Mouse (Mus musculus) ES-Bruce4 (cell line): Measurements from ENCODE around the gene Matn3.

ENCODE experiments used
- CTCF ChIP-seq: IDR thresholded peaks from one replicate; pipeline ENCODE4 v1.8.1; 2011; ENCODE audit warnings: low read depth, low read length
- POLR2A ChIP-seq: IDR thresholded peaks from one replicate; pipeline ENCODE4 v1.8.1; 2011; ENCODE audit warnings: low read length; ENCODE audit not compliant: insufficient read depth

- TF ChIP-seq CTCF (no peak), POLR2A (no peak)
Observed at GRCm38 (mm10) chr12:8900919-8901663, 46.6 kb upstream of the Matn3 start.
